Mouse (Mus musculus): ENCODE data around the gene Eef2. TPM values are rescaled to one million over a fixed set of nuclear protein-coding genes. Genes with fewer than 3 reads are reported as not detected.

The Eef2 gene
- polyA plus RNA-seq, 1 experiment: 1,952 TPM

DNA sequence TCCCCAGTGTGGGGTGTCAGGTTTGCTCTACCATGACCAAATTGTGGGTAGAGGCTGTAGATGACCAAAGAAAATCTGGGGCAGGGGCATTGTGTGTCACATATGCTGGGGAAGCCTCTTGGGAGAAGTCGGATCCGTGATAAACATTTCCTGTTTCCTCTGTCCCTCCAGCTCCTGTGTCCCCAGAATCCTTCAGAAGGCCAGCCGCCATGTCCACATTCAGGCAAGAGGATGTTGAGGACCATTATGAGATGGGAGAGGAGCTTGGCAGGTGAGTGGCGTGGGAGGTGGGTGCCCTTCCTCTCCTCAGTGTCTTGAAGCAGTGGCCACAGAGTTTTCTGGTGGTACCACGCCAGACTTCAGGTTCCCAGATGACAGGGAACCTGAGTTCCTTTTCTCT is 7.4 kb downstream of the Eef2 start, which contains the start of gene 4930442H23Rik:
TSS of gene 4930442H23Rik (minus strand) at position 45 of the 400 bp plus-strand sequence.
- no peak for TF ChIP-seq CTCF (IDR thresholded peaks at IDR 0.05; ENCODE audit: borderline replicate concordance, extremely low read depth, insufficient read depth, insufficient read length)
- no peak for TF ChIP-seq POLR2A (IDR thresholded peaks at IDR 0.05; ENCODE audit: borderline replicate concordance, extremely low read depth, insufficient read depth, insufficient read length, poor library complexity, severe bottlenecking)
- DNase-seq (ENCODE audit: low read depth): no peak

DNA sequence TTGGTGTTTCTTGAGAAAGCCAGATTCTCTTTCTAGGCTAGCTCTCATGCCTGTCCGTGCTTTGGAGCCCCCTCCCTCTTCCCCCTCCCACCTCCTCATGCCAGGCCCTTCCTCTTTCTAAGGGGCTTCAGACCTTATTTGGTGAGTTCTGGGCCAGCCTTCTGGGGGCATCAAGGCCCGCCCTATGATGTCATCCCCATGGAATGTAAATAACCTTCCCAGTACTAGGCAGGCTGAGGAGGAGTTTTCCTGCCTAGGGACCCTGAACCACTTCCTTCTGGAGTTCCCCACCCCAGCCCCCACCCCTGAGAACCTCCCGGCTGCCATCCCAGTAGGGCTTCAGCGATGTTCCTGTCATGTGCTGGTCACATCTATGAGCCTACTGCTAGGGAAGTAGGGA is 8.3 kb downstream of the Eef2 start:
- DNase-seq (ENCODE audit: low read depth): no peak
- no peak for TF ChIP-seq CTCF (IDR thresholded peaks at IDR 0.05; ENCODE audit: borderline replicate concordance, extremely low read depth, insufficient read depth, insufficient read length)
- no peak for TF ChIP-seq POLR2A (IDR thresholded peaks at IDR 0.05; ENCODE audit: borderline replicate concordance, extremely low read depth, insufficient read depth, insufficient read length, poor library complexity, severe bottlenecking)

DNA sequence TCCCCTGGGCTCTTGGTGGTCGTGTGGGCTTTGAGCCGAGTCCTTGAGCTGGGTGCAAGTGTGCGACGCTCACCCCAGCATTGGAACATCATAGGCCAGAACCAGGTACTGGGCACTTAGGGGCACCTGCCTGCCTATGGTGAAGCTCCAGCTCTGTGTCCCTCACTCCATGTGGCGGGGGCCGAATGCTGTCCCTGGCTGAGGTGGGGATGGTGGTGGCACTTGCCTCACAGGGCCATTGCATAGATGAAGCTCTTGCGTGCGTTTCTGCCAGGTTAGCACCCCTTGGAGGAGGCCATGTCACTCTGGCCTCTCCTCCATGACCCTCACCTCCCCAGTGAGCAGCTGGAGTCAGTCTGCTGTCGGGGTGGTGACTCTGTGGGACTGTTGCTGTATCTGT is 10.7 kb downstream of the Eef2 start:
- DNase-seq (ENCODE audit: low read depth): no peak
- TF ChIP-seq CTCF (IDR thresholded peaks at IDR 0.05; ENCODE audit: borderline replicate concordance, extremely low read depth, insufficient read depth, insufficient read length) (no peak), POLR2A (IDR thresholded peaks at IDR 0.05; ENCODE audit: borderline replicate concordance, extremely low read depth, insufficient read depth, insufficient read length, poor library complexity, severe bottlenecking) (no peak)

DNA sequence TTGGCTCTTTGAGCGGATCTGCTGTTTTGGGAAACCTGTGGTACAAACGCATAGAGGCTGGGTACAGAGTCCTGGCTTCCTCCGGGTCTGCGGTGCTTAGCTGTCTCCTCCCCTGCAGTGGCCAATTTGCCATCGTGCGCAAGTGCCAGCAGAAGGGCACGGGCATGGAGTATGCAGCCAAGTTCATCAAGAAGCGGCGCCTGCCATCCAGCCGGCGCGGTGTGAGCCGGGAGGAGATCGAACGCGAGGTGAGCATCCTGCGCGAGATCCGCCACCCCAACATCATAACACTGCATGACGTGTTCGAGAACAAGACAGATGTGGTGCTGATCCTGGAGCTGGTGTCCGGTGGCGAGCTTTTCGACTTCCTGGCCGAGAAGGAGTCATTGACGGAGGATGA is 13.4 kb downstream of the Eef2 start:
- TF ChIP-seq POLR2A (IDR thresholded peaks at IDR 0.05; ENCODE audit: borderline replicate concordance, extremely low read depth, insufficient read depth, insufficient read length, poor library complexity, severe bottlenecking): no peak
- TF ChIP-seq CTCF (IDR thresholded peaks at IDR 0.05; ENCODE audit: borderline replicate concordance, extremely low read depth, insufficient read depth, insufficient read length): no peak
- DNase-seq (ENCODE audit: low read depth): no peak

DNA sequence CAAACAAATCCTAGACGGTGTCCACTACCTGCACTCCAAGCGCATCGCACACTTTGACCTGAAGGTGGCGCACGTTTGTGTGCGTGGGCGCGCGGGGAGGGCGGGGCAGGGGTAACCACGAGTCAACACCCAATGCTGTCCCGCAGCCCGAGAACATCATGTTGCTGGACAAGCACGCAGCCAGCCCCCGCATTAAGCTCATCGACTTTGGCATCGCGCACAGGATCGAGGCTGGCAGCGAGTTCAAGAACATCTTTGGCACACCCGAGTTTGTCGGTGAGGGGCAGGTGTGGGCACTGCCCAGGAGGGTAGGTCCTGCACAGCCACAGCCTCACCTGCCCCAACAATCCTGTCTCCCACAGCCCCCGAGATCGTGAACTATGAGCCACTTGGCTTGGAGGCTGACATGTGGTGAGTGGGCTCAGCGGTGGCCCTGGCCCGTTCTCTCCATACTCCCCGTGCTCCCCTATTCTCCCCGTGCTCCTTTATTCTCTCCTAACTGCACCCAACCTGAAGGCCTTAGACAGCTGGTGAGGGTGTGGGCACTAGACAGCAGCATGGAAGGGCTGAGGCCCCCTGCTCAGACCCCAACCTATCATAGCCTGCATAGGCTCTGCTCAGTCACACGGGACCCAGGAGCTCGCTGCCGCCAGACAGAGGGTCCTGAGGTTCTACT is 13.9 kb downstream of the Eef2 start:
- DNase-seq (ENCODE audit: low read depth): no peak
- TF ChIP-seq POLR2A (IDR thresholded peaks at IDR 0.05; ENCODE audit: borderline replicate concordance, extremely low read depth, insufficient read depth, insufficient read length, poor library complexity, severe bottlenecking): no peak
- peak; percentile 48; the same call in 1 of the 2 replicates for TF ChIP-seq CTCF (IDR thresholded peaks at IDR 0.05; ENCODE audit: borderline replicate concordance, extremely low read depth, insufficient read depth, insufficient read length)

DNA sequence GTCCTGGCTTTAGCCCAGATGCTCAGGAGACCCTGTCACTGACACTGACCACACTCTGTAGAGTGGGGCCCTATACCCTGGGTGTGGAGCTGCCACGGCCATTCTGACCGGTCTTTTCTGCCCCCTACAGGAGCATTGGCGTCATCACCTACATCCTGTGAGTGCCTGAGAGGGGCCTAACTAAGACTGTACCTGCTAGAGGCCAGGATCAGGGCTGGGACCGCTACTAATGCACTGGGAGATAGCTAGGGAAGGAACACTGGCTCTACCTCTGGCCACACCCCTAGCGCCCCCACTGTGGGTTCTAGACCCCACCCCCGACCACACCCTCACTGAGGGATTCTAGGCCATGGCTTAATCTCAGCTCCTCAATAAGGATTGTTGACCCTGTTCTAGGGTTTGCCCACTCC is 14.5 kb downstream of the Eef2 start:
- TF ChIP-seq POLR2A (IDR thresholded peaks at IDR 0.05; ENCODE audit: borderline replicate concordance, extremely low read depth, insufficient read depth, insufficient read length, poor library complexity, severe bottlenecking) (no peak), CTCF (IDR thresholded peaks at IDR 0.05; ENCODE audit: borderline replicate concordance, extremely low read depth, insufficient read depth, insufficient read length) (peak; percentile 35)
- DNase-seq (ENCODE audit: low read depth): no peak

DNA sequence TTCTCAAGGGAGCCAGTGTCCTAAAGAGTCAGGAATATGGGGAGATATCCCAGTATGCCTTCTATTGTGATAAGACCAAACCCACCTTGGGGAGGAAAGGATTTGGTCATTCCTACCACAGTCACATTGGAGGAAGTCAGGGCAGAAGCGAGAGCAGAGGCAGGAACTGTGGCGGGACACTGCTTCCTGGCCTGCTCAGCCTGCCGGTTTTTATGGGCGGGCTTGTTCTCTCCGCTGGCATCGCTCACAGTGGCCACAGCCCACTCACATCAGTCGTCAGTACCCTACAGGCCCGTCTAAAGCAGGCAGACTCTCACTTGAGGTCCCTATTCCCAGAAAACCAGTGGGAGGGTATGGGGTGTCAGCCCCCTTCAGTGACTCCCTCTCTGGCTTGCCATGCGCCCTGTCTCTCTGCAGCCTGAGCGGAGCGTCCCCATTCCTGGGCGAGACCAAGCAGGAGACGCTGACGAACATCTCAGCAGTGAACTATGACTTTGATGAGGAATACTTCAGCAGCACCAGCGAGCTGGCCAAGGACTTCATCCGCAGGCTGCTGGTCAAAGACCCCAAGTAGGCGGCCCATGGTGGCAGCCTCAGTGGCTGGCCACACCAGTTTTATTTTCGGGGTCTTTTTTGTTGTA is 15.0 kb downstream of the Eef2 start:
- DNase-seq (ENCODE audit: low read depth): no peak
- TF ChIP-seq POLR2A (IDR thresholded peaks at IDR 0.05; ENCODE audit: borderline replicate concordance, extremely low read depth, insufficient read depth, insufficient read length, poor library complexity, severe bottlenecking): no peak
- TF ChIP-seq CTCF (IDR thresholded peaks at IDR 0.05; ENCODE audit: borderline replicate concordance, extremely low read depth, insufficient read depth, insufficient read length): no peak

DNA sequence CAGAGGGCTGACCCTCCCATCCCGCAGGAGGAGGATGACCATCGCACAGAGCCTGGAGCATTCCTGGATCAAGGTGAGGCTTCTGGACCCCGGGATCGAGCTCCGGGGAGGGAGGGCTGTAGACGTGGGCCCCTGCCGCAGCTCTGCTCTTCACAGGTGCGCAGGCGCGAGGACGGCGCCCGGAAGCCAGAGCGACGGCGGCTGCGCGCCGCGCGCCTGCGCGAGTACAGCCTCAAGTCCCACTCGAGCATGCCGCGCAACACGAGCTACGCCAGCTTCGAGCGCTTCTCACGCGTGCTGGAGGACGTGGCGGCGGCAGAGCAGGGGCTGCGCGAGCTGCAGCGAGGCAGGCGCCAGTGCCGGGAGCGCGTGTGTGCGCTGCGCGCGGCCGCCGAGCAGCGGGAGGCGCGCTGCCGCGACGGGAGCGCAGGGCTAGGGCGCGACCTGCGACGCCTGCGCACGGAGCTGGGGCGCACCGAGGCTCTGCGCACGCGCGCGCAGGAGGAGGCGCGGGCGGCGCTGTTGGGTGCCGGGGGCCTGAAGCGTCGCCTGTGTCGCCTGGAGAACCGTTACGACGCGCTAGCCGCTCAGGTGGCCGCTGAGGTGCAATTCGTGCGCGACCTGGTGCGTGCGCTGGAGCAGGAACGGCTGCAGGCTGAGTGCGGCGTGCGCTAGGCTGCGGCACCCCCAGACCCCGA is 16.0 kb downstream of the Eef2 start:
- peak; percentile 64 for TF ChIP-seq POLR2A (IDR thresholded peaks at IDR 0.05; ENCODE audit: borderline replicate concordance, extremely low read depth, insufficient read depth, insufficient read length, poor library complexity, severe bottlenecking)
- TF ChIP-seq CTCF (IDR thresholded peaks at IDR 0.05; ENCODE audit: borderline replicate concordance, extremely low read depth, insufficient read depth, insufficient read length): no peak
- peak; percentile 95 for DNase-seq (ENCODE audit: low read depth)

DNA sequence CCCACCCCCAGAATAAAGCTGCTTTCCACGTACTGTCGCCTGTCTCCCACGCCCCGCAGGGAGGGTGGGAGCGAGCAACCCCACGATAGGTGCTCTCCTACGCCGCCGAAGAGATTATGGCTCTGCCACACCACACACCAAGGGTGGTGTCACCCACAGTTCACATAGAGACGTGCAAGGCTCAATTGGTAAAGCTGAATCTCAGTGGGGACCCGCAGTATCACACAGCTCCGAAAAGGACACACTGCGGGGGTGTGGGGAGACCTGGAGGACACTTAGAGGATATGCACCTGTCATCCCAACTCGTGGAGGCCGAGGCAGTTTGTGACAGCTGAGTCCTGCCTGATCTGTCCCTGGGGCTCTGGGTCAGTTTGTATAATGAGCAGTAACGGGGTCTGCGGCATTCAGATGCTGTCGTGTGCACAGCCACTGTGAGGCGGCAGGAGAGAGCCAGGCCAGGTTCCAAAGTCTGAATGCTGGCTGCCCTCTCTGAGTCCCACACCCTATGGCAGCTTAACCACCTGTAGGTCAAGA is 16.6 kb downstream of the Eef2 start:
- TF ChIP-seq POLR2A (IDR thresholded peaks at IDR 0.05; ENCODE audit: borderline replicate concordance, extremely low read depth, insufficient read depth, insufficient read length, poor library complexity, severe bottlenecking): no peak
- no peak for TF ChIP-seq CTCF (IDR thresholded peaks at IDR 0.05; ENCODE audit: borderline replicate concordance, extremely low read depth, insufficient read depth, insufficient read length)
- peak; percentile 57 for DNase-seq (ENCODE audit: low read depth)

DNA sequence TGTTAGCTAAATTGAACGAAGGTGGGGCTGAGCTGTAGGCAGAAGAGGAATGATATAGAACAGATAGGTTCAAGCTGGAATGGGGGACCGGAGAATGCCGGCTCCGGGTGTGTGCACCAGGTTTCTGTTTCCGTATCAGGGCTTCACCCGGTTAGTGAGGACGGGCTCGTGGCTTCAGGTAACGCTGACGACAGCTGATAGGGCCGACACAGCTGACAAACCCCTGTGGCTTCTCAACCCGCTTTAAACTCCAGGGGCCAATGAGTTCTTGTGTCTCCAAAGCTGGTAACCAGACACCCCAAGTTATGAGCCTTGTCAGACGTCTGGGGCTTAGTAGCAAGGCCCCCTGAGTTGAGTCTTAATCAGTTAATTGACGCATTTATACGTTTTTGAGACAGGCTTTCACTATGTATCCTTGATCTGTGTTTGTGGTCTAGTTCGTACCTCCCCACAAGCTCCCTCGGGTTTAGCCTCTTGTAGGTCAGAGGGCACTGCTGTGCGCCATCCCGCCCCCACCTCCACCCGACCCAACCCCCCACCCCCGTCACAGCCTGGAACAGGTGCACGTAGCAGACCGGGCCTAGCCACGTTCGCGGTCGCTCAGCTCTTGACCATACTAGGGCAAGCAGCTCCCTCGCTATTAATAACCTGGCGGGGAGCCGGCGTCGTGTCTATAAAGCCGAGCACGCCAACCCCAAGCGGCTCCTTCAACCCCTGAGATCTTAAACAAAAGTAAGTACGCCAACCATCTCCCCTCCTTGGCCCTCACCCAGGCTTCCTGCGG is 17.8 kb downstream of the Eef2 start:
- TF ChIP-seq POLR2A (IDR thresholded peaks at IDR 0.05; ENCODE audit: borderline replicate concordance, extremely low read depth, insufficient read depth, insufficient read length, poor library complexity, severe bottlenecking): no peak
- no peak for TF ChIP-seq CTCF (IDR thresholded peaks at IDR 0.05; ENCODE audit: borderline replicate concordance, extremely low read depth, insufficient read depth, insufficient read length)
- no peak for DNase-seq (ENCODE audit: low read depth)

All from brain, embryonic 14.5 days (tissue).